Mouse (Mus musculus): Measurements from ENCODE around the gene Elmo1. TPM values are rescaled to one million over a fixed set of nuclear protein-coding genes. Genes with fewer than 3 reads are reported as not detected.

Elmo1 gene
- total and polyA plus RNA-seq, 3 experiments = 23.1 to 50.2 (median 32.2) TPM

DNA sequence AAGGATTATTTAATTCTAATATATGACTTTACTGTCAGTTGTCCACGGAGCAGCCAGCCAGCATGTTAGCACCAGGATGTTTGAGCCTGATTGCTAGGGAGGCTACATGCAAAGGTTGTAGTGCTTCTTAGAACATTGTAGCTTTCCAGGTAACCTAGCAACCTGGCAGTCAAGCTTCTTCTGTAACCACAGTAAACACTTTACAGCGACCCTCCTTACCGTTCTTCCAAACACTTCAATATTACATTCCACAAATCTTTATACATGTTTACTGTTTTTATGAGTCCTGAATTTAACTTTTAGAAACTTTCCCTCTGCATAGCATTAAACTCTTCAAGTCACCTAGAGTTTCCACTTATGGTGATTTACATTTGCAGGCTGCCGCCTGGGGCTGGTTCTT, 233.1 kb downstream of the Elmo1 start:
- no peak overlapping the region for H3K27ac ChIP-seq (ENCODE audit: insufficient read depth, low read depth)
- dilution Hi-C loops (cut with MboI; ENCODE audit: extremely low pct_ligation_motif_present, extremely low pct_unique_long_range_greater_than_20kb, low sequenced_read_pairs) (no loop called here), in situ Hi-C loops (cut with MboI; ENCODE audit: low pct_ligation_motif_present, low pct_unique_long_range_greater_than_20kb, low sequenced_read_pairs) (no loop called here)
- H3K27me3 ChIP-seq (replicated peaks) = no peaks in the 10 kb centered on the region
- DNase-seq (ENCODE audit: extremely low read depth) = no peak
- H3K9ac ChIP-seq (ENCODE audit: insufficient read depth, low read depth) = no peak overlapping the region
- H3K4me1 ChIP-seq (ENCODE audit: control insufficient read depth in 1 of 2, insufficient read depth in 2 of 2) = no peaks in the 10 kb centered on the region
- no peaks in the 10 kb centered on the region for H3K79me2 ChIP-seq (replicated peaks; ENCODE audit: control insufficient read depth, extremely low read depth, insufficient read depth, poor library complexity, severe bottlenecking)
- peaks cover 26 to 88% of the 10 kb centered on the region in 2 experiments for H3K36me3 ChIP-seq (replicated peaks in 1 of 2; ENCODE audit: control insufficient read depth in 1 of 2, insufficient read depth in 1 of 2, low read length in 1 of 2)
- TF ChIP-seq SMC3 (IDR thresholded peaks at IDR 0.05; ENCODE audit: low read depth, low read length) (no peak), BHLHE40 (IDR thresholded peaks at IDR 0.05; ENCODE audit: low read depth, low read length) (no peak), MAX (IDR thresholded peaks at IDR 0.05; ENCODE audit: low read length) (no peak), JUND (conservative IDR thresholded peaks at IDR 0.05; ENCODE audit: low read depth, low read length) (no peak), PAX5 (IDR thresholded peaks at IDR 0.05; ENCODE audit: low read length) (no peak), MYC (IDR thresholded peaks at IDR 0.05; ENCODE audit: low read depth, low read length) (no peak), CTCF (conservative IDR thresholded peaks at IDR 0.05 in 1 of 2, IDR thresholded peaks at IDR 0.05 in 1 of 2; ENCODE audit: low read depth in 2 of 2, low read length in 2 of 2) (no peak), MEF2A (IDR thresholded peaks at IDR 0.05; ENCODE audit: borderline replicate concordance, low read depth, low read length) (no peak), MXI1 (IDR thresholded peaks at IDR 0.05; ENCODE audit: low read depth, low read length) (no peak), NRF1 (IDR thresholded peaks at IDR 0.05; ENCODE audit: low read depth, low read length) (no peak), TCF12 (IDR thresholded peaks at IDR 0.05; ENCODE audit: low read depth, low read length) (no peak), ZC3H11A (IDR thresholded peaks at IDR 0.05; ENCODE audit: low read depth, low read length) (no peak), SIN3A (IDR thresholded peaks at IDR 0.05; ENCODE audit: low read length) (no peak), JUN (IDR thresholded peaks at IDR 0.05; ENCODE audit: insufficient read depth, low read depth, low read length) (no peak), TBP (conservative IDR thresholded peaks at IDR 0.05; ENCODE audit: low read depth, low read length) (no peak), ELF1 (IDR thresholded peaks at IDR 0.05; ENCODE audit: low read depth, low read length) (no peak), ZMIZ1 (IDR thresholded peaks at IDR 0.05; ENCODE audit: low read depth, low read length) (no peak), USF2 (conservative IDR thresholded peaks at IDR 0.05; ENCODE audit: low read depth, low read length) (no peak)
- H3K4me2 ChIP-seq (ENCODE audit: insufficient read depth, low read depth, poor library complexity, severe bottlenecking) = no peak overlapping the region
- H3K9me3 ChIP-seq (replicated peaks; ENCODE audit: low read length) = no peaks in the 10 kb centered on the region
- H3K4me3 ChIP-seq (replicated peaks in 1 of 3; ENCODE audit: low read depth in 2 of 3, low read length in 2 of 3, poor library complexity in 1 of 3) = no peak overlapping the region

DNA sequence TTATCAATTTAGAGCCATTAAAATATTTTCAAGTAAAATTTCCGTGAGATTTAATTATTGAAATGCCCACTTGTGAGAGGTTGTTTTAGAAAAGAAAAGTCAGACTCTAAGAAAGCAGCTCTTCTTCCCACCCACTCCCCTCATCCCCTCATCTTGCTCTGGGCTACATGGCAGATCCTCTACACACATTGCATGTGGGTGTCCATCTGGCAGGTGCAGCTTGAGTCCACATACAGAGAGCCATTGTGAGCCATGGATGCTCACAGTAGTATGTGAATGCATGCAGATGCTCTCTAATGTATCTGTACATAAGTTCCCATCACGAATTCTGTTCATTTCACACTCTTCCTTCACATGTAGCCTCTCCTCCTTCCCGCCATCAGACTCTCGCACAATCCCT, 236.7 kb downstream of the Elmo1 start:
- dilution Hi-C loops (cut with MboI; ENCODE audit: extremely low pct_ligation_motif_present, extremely low pct_unique_long_range_greater_than_20kb, low sequenced_read_pairs) = no loop called here
- TF ChIP-seq MAZ (IDR thresholded peaks at IDR 0.05; ENCODE audit: low read depth, low read length) = no peak
- no peak for TF ChIP-seq PAX5 (IDR thresholded peaks at IDR 0.05; ENCODE audit: low read length)
- TF ChIP-seq ZC3H11A (IDR thresholded peaks at IDR 0.05; ENCODE audit: low read depth, low read length) = no peak
- TF ChIP-seq SIN3A (IDR thresholded peaks at IDR 0.05; ENCODE audit: low read length) = no peak
- no peak for TF ChIP-seq ZMIZ1 (IDR thresholded peaks at IDR 0.05; ENCODE audit: low read depth, low read length)
- no peak for TF ChIP-seq HCFC1 (IDR thresholded peaks at IDR 0.05; ENCODE audit: low read depth, low read length)
- no peak for TF ChIP-seq POLR2A (IDR thresholded peaks at IDR 0.05; ENCODE audit: low read depth, low read length)
- TF ChIP-seq KAT2A (IDR thresholded peaks at IDR 0.05; ENCODE audit: insufficient replicate concordance, low read length) = no peak
- no peak for TF ChIP-seq POLR2AphosphoS2 (IDR thresholded peaks at IDR 0.05; ENCODE audit: low read depth, low read length)
- TF ChIP-seq ETS1 (conservative IDR thresholded peaks at IDR 0.05; ENCODE audit: low read depth, low read length) = no peak

More for the DNA sequence above, 236.7 kb downstream of the Elmo1 start:
- peaks cover 23 to 77% of the 10 kb centered on the region in 2 experiments for H3K36me3 ChIP-seq (replicated peaks in 1 of 2; ENCODE audit: control insufficient read depth in 1 of 2, insufficient read depth in 1 of 2, low read length in 1 of 2)
- H3K4me2 ChIP-seq (ENCODE audit: insufficient read depth, low read depth, poor library complexity, severe bottlenecking) = no peak overlapping the region
- in situ Hi-C loops (cut with MboI; ENCODE audit: low pct_ligation_motif_present, low pct_unique_long_range_greater_than_20kb, low sequenced_read_pairs) = no loop called here
- H3K4me3 ChIP-seq (replicated peaks in 1 of 3; ENCODE audit: low read depth in 2 of 3, low read length in 2 of 3, poor library complexity in 1 of 3) = no peak overlapping the region
- H3K9ac ChIP-seq (ENCODE audit: insufficient read depth, low read depth) = no peak overlapping the region
- no peak overlapping the region for H3K27ac ChIP-seq (ENCODE audit: insufficient read depth, low read depth)
- no peaks in the 10 kb centered on the region for H3K4me1 ChIP-seq (ENCODE audit: control insufficient read depth in 1 of 2, insufficient read depth in 2 of 2)
- H3K27me3 ChIP-seq (replicated peaks) = no peaks in the 10 kb centered on the region
- no peaks in the 10 kb centered on the region for H3K79me2 ChIP-seq (replicated peaks; ENCODE audit: control insufficient read depth, extremely low read depth, insufficient read depth, poor library complexity, severe bottlenecking)
- no peaks in the 10 kb centered on the region for H3K9me3 ChIP-seq (replicated peaks; ENCODE audit: low read length)
- no peak for DNase-seq (ENCODE audit: extremely low read depth)
